Comparison of ENCODE assay signal across 7 mouse cellular contexts in genomic region chr13:63240835-63241234, GRCm38 (mm10).
A peak's percentile ranks its signal among the peaks of the same experiment; 100 is the strongest.
DNase-seq lines count a peak whose midpoint lies in the region; ATAC-seq lines count a peak whose summit lies in the region.

No protein-coding gene starts in this region.

- H3K9ac ChIP-seq in embryonic facial prominence, embryonic 13.5 days, result peak overlapping the region; percentile 84
- H3K9ac ChIP-seq in hindbrain, embryonic 12.5 days, result peak overlapping the region; percentile 79

- peak overlapping the region; percentile 62 for H3K4me3 ChIP-seq in embryonic facial prominence, embryonic 13.5 days
- H3K4me3 ChIP-seq in hindbrain, embryonic 12.5 days, result peak overlapping the region; percentile 60

- peak; percentile 59 for DNase-seq in right cerebral cortex, adult 18-20 months
- DNase-seq in right cerebral cortex, postnatal 14 days, result no peak
- peak; percentile 71 for DNase-seq in lung, postnatal 36 days
- DNase-seq in spleen, postnatal 4 days (ENCODE audit: low spot score in 2 of 2), result no peak
- DNase-seq in right cerebral cortex, postnatal 4 days, result no peak

- 12% methylated on average over 5 of the region's 5 CpGs for WGBS in embryonic facial prominence, embryonic 13.5 days
- WGBS in hindbrain, embryonic 12.5 days, result 49% methylated on average over 5 of the region's 5 CpGs

- ATAC-seq in embryonic facial prominence, embryonic 13.5 days (ENCODE audit: insufficient number of reproducible peaks, insufficient read depth, low FRiP score, low TSS enrichment, low read depth), result no peak
- no peak for ATAC-seq in hindbrain, embryonic 12.5 days (ENCODE audit: low FRiP score)

- 0 out of 2 replicates have a peak, but pooled peaks cover 3% of the 10 kb centered on the region for H3K36me3 ChIP-seq in embryonic facial prominence, embryonic 13.5 days
- 0 out of 2 replicates have a peak, but pooled peaks cover 2% of the 10 kb centered on the region for H3K36me3 ChIP-seq in hindbrain, embryonic 12.5 days

- H3K4me1 ChIP-seq in embryonic facial prominence, embryonic 13.5 days, result peaks cover 60% of the 10 kb centered on the region
- peaks cover 30% of the 10 kb centered on the region for H3K4me1 ChIP-seq in hindbrain, embryonic 12.5 days

- H3K27me3 ChIP-seq in embryonic facial prominence, embryonic 13.5 days, result no peaks in the 10 kb centered on the region
- peaks cover 2% of the 10 kb centered on the region; the same call in 1 of the 2 replicates for H3K27me3 ChIP-seq in hindbrain, embryonic 12.5 days

- H3K4me2 ChIP-seq in embryonic facial prominence, embryonic 13.5 days, result peak overlapping the region; percentile 82
- H3K4me2 ChIP-seq in hindbrain, embryonic 12.5 days (replicated peaks), result peak overlapping the region; percentile 74

- H3K9me3 ChIP-seq in embryonic facial prominence, embryonic 13.5 days, result no peaks in the 10 kb centered on the region
- H3K9me3 ChIP-seq in hindbrain, embryonic 12.5 days (replicated peaks), result no peaks in the 10 kb centered on the region

- H3K27ac ChIP-seq in embryonic facial prominence, embryonic 13.5 days, result peak overlapping the region; percentile 95
- H3K27ac ChIP-seq in hindbrain, embryonic 12.5 days, result no peak overlapping the region

Comparison
In these comparisons a context has a peak if more than half of its experiments do, and no peak if none do; other contexts are left out.
1. DNase-seq: peak in right cerebral cortex, adult 18-20 months (single experiment) and lung, postnatal 36 days (single experiment); none in right cerebral cortex, postnatal 14 days (single experiment), spleen, postnatal 4 days (0 of 2) and right cerebral cortex, postnatal 4 days (single experiment).